Mouse (Mus musculus) bone marrow, adult 2 months (tissue): ENCODE results near the gene Cyba. TPM values are rescaled to one million over a fixed set of nuclear protein-coding genes. Genes with fewer than 3 reads are reported as not detected.

Experiments used
- H3K27ac ChIP-seq: fragments of 200-500 bp; 2 replicates; pipeline ENCODE4 v1.5.1; 2012; ENCODE audit warnings: low read depth, mild to moderate bottlenecking, control low read depth, inconsistent platforms, low read length; ENCODE audit not compliant: control insufficient read depth, poor library complexity, insufficient read depth
- H3K4me1 ChIP-seq: fragments of 200-500 bp; 2 replicates; pipeline ENCODE4 v1.6.1; 2011; ENCODE audit warnings: low read length; ENCODE audit not compliant: control insufficient read depth, insufficient read depth
- H3K4me3 ChIP-seq: fragments of 200-500 bp; replicated peaks from 2 replicates; pipeline ENCODE3; 2011; ENCODE audit warnings: mild to moderate bottlenecking, low read depth, low read length, control low read depth; ENCODE audit not compliant: control insufficient read depth
- CTCF ChIP-seq: fragments of 200-500 bp; IDR thresholded peaks from 2 replicates; pipeline ENCODE4 v1.5.1; 2011; ENCODE audit warnings: low read length, control low read depth; ENCODE audit not compliant: control insufficient read depth, insufficient read depth
- POLR2A ChIP-seq: fragments of 200-500 bp; IDR thresholded peaks from 2 replicates; pipeline ENCODE4 v1.6.1; 2011; ENCODE audit warnings: low read depth, mild to moderate bottlenecking, control low read depth, low read length, borderline replicate concordance; ENCODE audit not compliant: control insufficient read depth
- WGBS: fragments of 180-500 bp; shearing (Covaris S2); methylation state at CpG from one replicate; pipeline ENCODE4 v1.1.7; 2018; 5-methylcytosine and 5-hydroxymethylcytosine counted together
- polyA plus RNA-seq: library from polyadenylated mRNA; stranded (reverse); fragments of >200 nt; gene quantifications from 2 replicates; pipeline ENCODE4 v1.2.4, GENCODE M21; 2011; ENCODE audit warnings: low replicate concordance; ENCODE audit not compliant: missing spikeins, insufficient read depth, insufficient read length

Cyba gene
- polyA plus RNA-seq, 1 experiment, result 494 TPM

GRCm38 (mm10) chr8:122459990-122460389, 27.3 kb upstream of the Cyba start:
- WGBS, result 14% methylated on average over 7 of the region's 7 CpGs
- Histone ChIP-seq H3K27ac (no peak overlapping the region), H3K4me1 (peaks cover 6% of the 10 kb centered on the region; the same call in 1 of the 2 replicates), H3K4me3 (no peak overlapping the region)
- TF ChIP-seq CTCF, result no peak
- TF ChIP-seq POLR2A, result no peak

- Histone ChIP-seq H3K4me1 (peaks cover 6% of the 10 kb centered on the region; the same call in 1 of the 2 replicates), H3K27ac (no peak overlapping the region), H3K4me3 (no peak overlapping the region)
- no peak for TF ChIP-seq POLR2A
- TF ChIP-seq CTCF, result peak; percentile 21; the same call in 1 of the 2 replicates
- WGBS, result 35% methylated on average over 6 of the region's 6 CpGs
These were observed 26.6 kb upstream of the Cyba start for GRCm38 (mm10) chr8:122459218-122459900.

GRCm38 (mm10) chr8:122457171-122457570, 24.4 kb upstream of the Cyba start:
- TF ChIP-seq POLR2A, result no peak
- no peak for TF ChIP-seq CTCF
- WGBS, result 77% methylated on average over 11 of the region's 11 CpGs
- peaks cover 2% of the 10 kb centered on the region; the same call in 1 of the 2 replicates for H3K4me1 ChIP-seq
- no peak overlapping the region for H3K4me3 ChIP-seq
- no peak overlapping the region for H3K27ac ChIP-seq

- Histone ChIP-seq H3K27ac (no peak overlapping the region), H3K4me1 (no peaks in the 10 kb centered on the region; the same call in 1 of the 2 replicates), H3K4me3 (no peak overlapping the region)
- TF ChIP-seq POLR2A, result no peak
- TF ChIP-seq CTCF, result no peak
- WGBS, result 46% methylated on average over 6 of the region's 6 CpGs
These were observed 21.7 kb upstream of the Cyba start for GRCm38 (mm10) chr8:122454409-122454808.

- WGBS, result 86% methylated on average over 10 of the region's 10 CpGs
- Histone ChIP-seq H3K27ac (no peak overlapping the region), H3K4me1 (no peaks in the 10 kb centered on the region; the same call in 1 of the 2 replicates), H3K4me3 (no peak overlapping the region)
- no peak for TF ChIP-seq CTCF
- no peak for TF ChIP-seq POLR2A
These were observed 19.4 kb upstream of the Cyba start for GRCm38 (mm10) chr8:122452154-122452553.

- Histone ChIP-seq H3K4me1 (no peaks in the 10 kb centered on the region; the same call in 1 of the 2 replicates), H3K4me3 (no peak overlapping the region), H3K27ac (no peak overlapping the region)
- WGBS, result 75% methylated on average over 7 of the region's 7 CpGs
- no peak for TF ChIP-seq POLR2A
- no peak for TF ChIP-seq CTCF
These were observed 18.5 kb upstream of the Cyba start for GRCm38 (mm10) chr8:122451161-122451703.

GRCm38 (mm10) chr8:122445203-122445602, 12.5 kb upstream of the Cyba start:
- WGBS, result 42% methylated on average over 3 of the region's 3 CpGs
- no peak overlapping the region for H3K27ac ChIP-seq
- H3K4me1 ChIP-seq, result peaks cover 2% of the 10 kb centered on the region; the same call in 1 of the 2 replicates
- no peak for TF ChIP-seq POLR2A
- peak; percentile 28; the same call in 1 of the 2 replicates for TF ChIP-seq CTCF
- no peak overlapping the region for H3K4me3 ChIP-seq

GRCm38 (mm10) chr8:122444058-122444748, 11.5 kb upstream of the Cyba start:
- H3K4me3 ChIP-seq, result peak overlapping the region; percentile 73
- H3K4me1 ChIP-seq, result peaks cover 3% of the 10 kb centered on the region; the same call in 1 of the 2 replicates
- no peak for TF ChIP-seq POLR2A
- TF ChIP-seq CTCF, result no peak
- H3K27ac ChIP-seq, result peak overlapping the region; percentile 27
- under 1% methylated on average over 19 of the region's 19 CpGs for WGBS
